Mouse (Mus musculus) heart, postnatal 0 days (tissue): Measurements from ENCODE around the gene Txn2.

Experiments
- CTCF ChIP-seq: IDR thresholded peaks from 2 replicates; pipeline ENCODE4 v1.5.1; 2016; ENCODE audit warnings: antibody characterized with exemption, control low read depth, low read depth
- EP300 ChIP-seq: IDR thresholded peaks from 2 replicates; pipeline ENCODE4 v1.6.1; 2016; ENCODE audit warnings: antibody characterized with exemption, low read depth

- TF ChIP-seq EP300, result no peak
- no peak for TF ChIP-seq CTCF
These were observed 24.1 kb upstream of the Txn2 start for GRCm38 (mm10) chr15:77952921-77953320.
